Mouse (Mus musculus) liver, embryonic 14.5 days (tissue): ENCODE results near the gene Wap. TPM values are rescaled to one million over a fixed set of nuclear protein-coding genes. Genes with fewer than 3 reads are reported as not detected.

Source experiments
- ATAC-seq: fragments of 200-750 bp; cut with Nextera tagmentation; 2 replicates; pipeline ENCODE4 v1.8.0; 2017; ENCODE audit warnings: moderate number of reproducible peaks, mild to moderate bottlenecking, moderate library complexity; ENCODE audit not compliant: insufficient read depth
- DNase-seq, 3 experiments: peaks; one replicate each; pipeline ENCODE4 v3.0.0-alpha.2; 2012 to 2013; ENCODE audit warnings: low read depth in 3 of 3, low spot score in 3 of 3
- H3K27ac ChIP-seq: fragments of 300-500 bp; sonication (generic); 2 replicates; pipeline ENCODE4 v1.5.1; 2014; ENCODE audit warnings: moderate library complexity, mild to moderate bottlenecking, control low read depth, inconsistent platforms
- H3K27me3 ChIP-seq: fragments of 300-500 bp; sonication (generic); 2 replicates; pipeline ENCODE4 v1.6.1; 2014; ENCODE audit warnings: mild to moderate bottlenecking, low read length, moderate library complexity; ENCODE audit not compliant: control insufficient read depth, insufficient read depth
- H3K36me3 ChIP-seq: fragments of 300-500 bp; sonication (generic); replicated peaks from 2 replicates; pipeline ENCODE4 v1.6.1; 2014; ENCODE audit warnings: low read depth; ENCODE audit not compliant: control insufficient read depth, insufficient read depth
- H3K4me1 ChIP-seq, 2 experiments: fragments of 200-500 bp in 1 of 2; fragments of 300-500 bp in 1 of 2; sonication (generic) in 1 of 2; replicated peaks; 2 replicates each; pipeline ENCODE4 v1.6.1; 2012 to 2014; ENCODE audit warnings: antibody characterized with exemption in 1 of 2, inconsistent platforms in 1 of 2, low read length in 1 of 2; ENCODE audit not compliant: control insufficient read depth in 2 of 2, insufficient read depth in 2 of 2
- H3K4me2 ChIP-seq: fragments of 300-500 bp; sonication (generic); 2 replicates; pipeline ENCODE4 v1.6.1; 2014; ENCODE audit warnings: low read depth, mild to moderate bottlenecking, control low read depth, moderate library complexity
- H3K4me3 ChIP-seq, 2 experiments: fragments of 200-500 bp in 1 of 2; fragments of 300-500 bp in 1 of 2; sonication (generic) in 1 of 2; 2 replicates each; pipeline ENCODE4 v1.5.1; 2012 to 2014; ENCODE audit warnings: low read depth in 2 of 2, low read length in 2 of 2, mild to moderate bottlenecking in 2 of 2, control low read depth in 1 of 2, inconsistent platforms in 1 of 2, moderate library complexity in 1 of 2; ENCODE audit not compliant: insufficient read depth in 1 of 2
- H3K9ac ChIP-seq: fragments of 300-500 bp; sonication (generic); replicated peaks from 2 replicates; pipeline ENCODE4 v1.6.1; 2014; ENCODE audit warnings: mild to moderate bottlenecking, control low read depth, moderate library complexity
- H3K9me3 ChIP-seq: fragments of 300-500 bp; sonication (generic); 2 replicates; pipeline ENCODE4 v1.6.1; 2016; ENCODE audit warnings: low read length, mixed read lengths; ENCODE audit not compliant: control insufficient read depth
- CTCF ChIP-seq: IDR thresholded peaks from 2 replicates; pipeline ENCODE4 v1.5.1; 2016; ENCODE audit warnings: antibody characterized with exemption, low read depth, control low read depth
- EP300 ChIP-seq: IDR thresholded peaks from 2 replicates; pipeline ENCODE4 v1.6.1; 2016; ENCODE audit warnings: antibody characterized with exemption, low read depth
- WGBS: fragments of 180-500 bp; shearing (Covaris S2); extraction: QIAGEN DNeasy Blood & Tissue Kit; methylation state at CpG from one replicate; pipeline ENCODE4 v1.1.7; 2014; ENCODE audit not compliant: insufficient replicate concordance; 5-methylcytosine and 5-hydroxymethylcytosine counted together
- polyA plus RNA-seq, 2 experiments: library from polyadenylated mRNA; depleted of rRNA in 1 of 2; stranded (reverse) in 1 of 2; unstranded in 1 of 2; fragments of >200 nt; fragmentation: Nextera tagmentation in 1 of 2; extraction: Ambion mirVana in 1 of 2; gene quantifications; 2 replicates each; pipeline versions ENCODE4 v1.2.1 to v1.2.3; 2012 to 2014

The Wap gene
- polyA plus RNA-seq, 2 experiments, result not detected

DNA sequence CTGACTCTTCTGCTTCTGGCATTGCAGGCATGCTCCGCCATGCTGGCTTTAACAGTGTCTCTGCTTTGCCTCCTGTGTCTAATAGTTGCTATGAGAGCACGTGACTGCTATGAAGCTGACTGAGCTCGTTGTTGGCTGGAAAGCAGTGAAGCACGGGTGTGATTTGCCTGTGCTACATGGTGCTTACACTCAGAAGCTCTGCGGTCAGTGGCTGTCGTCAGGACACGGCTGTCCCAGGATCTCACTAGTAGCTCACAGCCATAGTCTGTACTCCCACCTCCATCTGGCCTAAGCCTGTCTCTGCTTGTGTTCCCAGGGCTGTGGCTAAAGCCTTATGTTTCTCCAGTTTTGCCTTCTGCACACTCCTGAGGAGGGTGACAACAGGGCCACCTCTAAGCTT is 50.1 kb downstream of the Wap start:
- Histone ChIP-seq H3K36me3 (peaks cover 17% of the 10 kb centered on the region), H3K4me1 (peaks cover 49 to 69% of the 10 kb centered on the region in 2 experiments), H3K9ac (no peak overlapping the region), H3K27me3 (no peaks in the 10 kb centered on the region), H3K4me3 (no peak overlapping the region), H3K9me3 (no peaks in the 10 kb centered on the region), H3K4me2 (no peak overlapping the region), H3K27ac (peak overlapping the region; percentile 28)
- 88% methylated on average over 7 of the region's 7 CpGs for WGBS
- ATAC-seq (no peak), DNase-seq (no peak)
- TF ChIP-seq EP300, result no peak
- TF ChIP-seq CTCF, result no peak

DNA sequence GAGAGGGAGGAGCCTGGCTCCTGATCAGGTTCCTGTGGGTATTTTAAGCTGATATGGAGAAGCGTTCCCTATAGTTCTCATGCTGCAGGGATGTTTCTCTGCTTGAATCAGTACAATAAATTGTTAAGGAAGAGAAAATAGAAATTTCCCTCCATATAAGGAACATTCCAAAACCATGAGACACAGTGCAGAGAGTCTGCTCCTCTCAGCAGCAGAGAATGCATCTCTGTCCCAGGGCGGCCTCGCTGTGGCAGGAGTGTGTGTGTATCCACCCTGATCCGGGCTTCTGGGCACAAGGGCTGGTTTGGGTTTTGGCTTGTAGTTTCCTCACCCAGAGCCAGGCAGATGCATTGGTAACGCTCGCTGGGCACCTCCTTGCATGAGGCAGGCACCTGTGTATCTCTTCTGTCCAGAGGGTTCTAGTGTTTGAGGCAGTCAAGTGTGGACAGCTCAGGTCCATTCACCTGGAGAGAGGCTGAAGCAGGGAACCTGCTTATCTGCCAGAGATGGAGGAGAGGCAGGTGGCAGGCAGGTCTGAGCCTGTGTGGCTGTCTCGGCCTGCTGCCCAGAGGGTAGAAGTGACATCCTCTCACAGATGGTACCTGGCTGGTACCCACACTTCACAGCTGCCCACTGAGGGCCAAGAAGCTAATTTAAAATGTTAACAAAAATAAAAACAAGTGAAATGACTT is 51.0 kb downstream of the Wap start:
- peaks cover 17% of the 10 kb centered on the region for H3K36me3 ChIP-seq
- ATAC-seq (no peak), DNase-seq (no peak)
- no peak overlapping the region for H3K9ac ChIP-seq
- TF ChIP-seq CTCF (no peak), EP300 (no peak)
- no peaks in the 10 kb centered on the region for H3K9me3 ChIP-seq
- H3K4me1 ChIP-seq, result peaks cover 49 to 60% of the 10 kb centered on the region in 2 experiments
- no peak overlapping the region for H3K4me3 ChIP-seq
- no peaks in the 10 kb centered on the region for H3K27me3 ChIP-seq
- WGBS, result 83% methylated on average over 7 of the region's 7 CpGs
- peak overlapping the region; percentile 9; the same call in 1 of the 2 replicates for H3K27ac ChIP-seq
- H3K4me2 ChIP-seq, result no peak overlapping the region

DNA sequence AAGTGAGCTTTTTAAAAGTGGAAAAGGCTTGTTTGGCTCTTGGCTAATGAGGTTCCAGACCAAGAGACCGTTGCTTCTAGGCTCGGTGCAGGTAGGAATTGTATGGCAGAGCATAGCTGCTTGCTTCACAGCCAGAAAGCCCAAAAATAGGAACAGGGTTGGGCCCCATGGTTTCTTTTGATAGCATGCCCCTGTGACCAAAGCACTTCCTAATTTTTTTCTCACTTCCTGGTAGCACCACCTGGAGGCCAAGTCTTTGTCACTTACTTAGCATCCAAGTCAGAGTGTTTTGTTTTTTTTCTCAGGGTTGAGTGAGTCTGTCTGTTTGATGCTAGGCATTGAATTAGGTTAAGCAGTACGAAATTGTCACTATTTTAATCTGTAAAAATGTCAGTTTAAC is 51.8 kb downstream of the Wap start:
- Histone ChIP-seq H3K4me2 (peak overlapping the region; percentile 15; the same call in 1 of the 2 replicates), H3K36me3 (peaks cover 12% of the 10 kb centered on the region), H3K9ac (no peak overlapping the region), H3K4me3 (no peak overlapping the region), H3K4me1 (peaks cover 41 to 52% of the 10 kb centered on the region in 2 experiments), H3K27me3 (no peaks in the 10 kb centered on the region), H3K9me3 (no peaks in the 10 kb centered on the region), H3K27ac (peak overlapping the region; percentile 66)
- no peak for ATAC-seq
- DNase-seq, result no peak
- TF ChIP-seq CTCF, result peak; percentile 37
- TF ChIP-seq EP300, result 0 out of 2 replicates have a peak, but pooled peaks have one; percentile 12
- 30% methylated on average over 3 of the region's 3 CpGs for WGBS

DNA sequence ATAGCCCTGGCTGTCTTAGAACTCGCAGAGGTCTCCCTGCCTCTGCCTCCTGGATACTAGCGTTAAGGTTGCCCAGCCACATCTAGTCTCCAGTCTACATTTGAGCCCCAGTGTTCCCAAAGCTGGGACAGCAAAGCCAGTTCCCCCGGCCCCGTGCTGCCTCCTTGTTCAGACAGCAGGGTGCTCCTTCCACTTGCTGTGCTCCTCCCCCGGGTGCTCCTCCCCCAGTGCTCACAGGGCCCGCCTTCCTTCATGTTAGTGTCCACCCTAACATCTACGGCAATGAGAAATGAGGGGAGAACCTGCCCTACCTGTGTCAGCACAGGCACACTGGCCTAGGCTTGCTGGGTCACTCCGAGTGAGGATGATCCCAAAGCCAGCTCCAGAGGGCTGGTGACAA is 52.7 kb downstream of the Wap start:
- no peak for ATAC-seq
- no peak overlapping the region for H3K4me2 ChIP-seq
- DNase-seq, result no peak
- H3K9ac ChIP-seq, result no peak overlapping the region
- no peaks in the 10 kb centered on the region for H3K9me3 ChIP-seq
- peak overlapping the region; percentile 66 for H3K27ac ChIP-seq
- H3K4me3 ChIP-seq, result no peak overlapping the region
- H3K36me3 ChIP-seq, result peaks cover 12% of the 10 kb centered on the region
- 76% methylated on average over 8 of the region's 8 CpGs for WGBS
- H3K4me1 ChIP-seq, result peaks cover 33 to 43% of the 10 kb centered on the region in 2 experiments
- no peaks in the 10 kb centered on the region for H3K27me3 ChIP-seq
- TF ChIP-seq EP300, result no peak
- no peak for TF ChIP-seq CTCF

Other genes starting within 250 kb of the Wap start
- gene Zmiz2, start 249.6 kb downstream of the Wap start, polyA plus RNA-seq (2012; rRNA removed), result 7.3 and 9.4 TPM in 2 replicates
- 3.9 and 4.1 TPM in 2 replicates for gene Zmiz2, start 249.6 kb downstream of the Wap start, polyA plus RNA-seq (2014; fragmentation: Nextera tagmentation; extraction: Ambion mirVana)
- 1,485 and 1,780 TPM in 2 replicates for gene Ppia, start 223.2 kb downstream of the Wap start, polyA plus RNA-seq (2012; rRNA removed)
- 3,165 and 3,291 TPM in 2 replicates for gene Ppia, start 223.2 kb downstream of the Wap start, polyA plus RNA-seq (2014; fragmentation: Nextera tagmentation; extraction: Ambion mirVana)
- gene H2afv, start 194.2 kb downstream of the Wap start, polyA plus RNA-seq (2012; rRNA removed), result 35.2 and 44.2 TPM in 2 replicates
- gene H2afv, start 194.2 kb downstream of the Wap start, polyA plus RNA-seq (2014; fragmentation: Nextera tagmentation; extraction: Ambion mirVana), result 117 and 119 TPM in 2 replicates
- gene Purb, start 162.7 kb downstream of the Wap start, polyA plus RNA-seq (2012; rRNA removed), result 4.1 and 6.2 TPM in 2 replicates
- 6.2 TPM in 2 replicates for gene Purb, start 162.7 kb downstream of the Wap start, polyA plus RNA-seq (2014; fragmentation: Nextera tagmentation; extraction: Ambion mirVana)
- gene Myo1g, start 117.7 kb downstream of the Wap start, polyA plus RNA-seq (2012; rRNA removed), result 5.7 and 7.0 TPM in 2 replicates
- gene Myo1g, start 117.7 kb downstream of the Wap start, polyA plus RNA-seq (2014; fragmentation: Nextera tagmentation; extraction: Ambion mirVana), result 5.4 and 5.7 TPM in 2 replicates
- gene Ccm2, start 91.8 kb downstream of the Wap start, polyA plus RNA-seq (2012; rRNA removed), result 33.1 and 36.8 TPM in 2 replicates
- 39.0 and 39.4 TPM in 2 replicates for gene Ccm2, start 91.8 kb downstream of the Wap start, polyA plus RNA-seq (2014; fragmentation: Nextera tagmentation; extraction: Ambion mirVana)
- gene Nacad, start 32.6 kb downstream of the Wap start, polyA plus RNA-seq (2012; rRNA removed), result 2.3 and 4.0 TPM in 2 replicates
- gene Nacad, start 32.6 kb downstream of the Wap start, polyA plus RNA-seq (2014; fragmentation: Nextera tagmentation; extraction: Ambion mirVana), result 6.2 and 6.4 TPM in 2 replicates
- 55.1 and 63.6 TPM in 2 replicates for gene Tbrg4, start 12.6 kb downstream of the Wap start, polyA plus RNA-seq (2012; rRNA removed)
- gene Tbrg4, start 12.6 kb downstream of the Wap start, polyA plus RNA-seq (2014; fragmentation: Nextera tagmentation; extraction: Ambion mirVana), result 27.7 and 30.4 TPM in 2 replicates
- gene Ramp3, start 19.9 kb upstream of the Wap start, polyA plus RNA-seq (2012; rRNA removed), result 0.04 and 0.14 TPM in 2 replicates
- gene Ramp3, start 19.9 kb upstream of the Wap start, polyA plus RNA-seq (2014; fragmentation: Nextera tagmentation; extraction: Ambion mirVana), result not detected in 2 replicates
- gene Gm11983, start 199.0 kb upstream of the Wap start, polyA plus RNA-seq (2012; rRNA removed), result not detected in 2 replicates
- gene Gm11983, start 199.0 kb upstream of the Wap start, polyA plus RNA-seq (2014; fragmentation: Nextera tagmentation; extraction: Ambion mirVana), result not detected in 2 replicates